Mouse (Mus musculus) cerebellum, adult 18-20 months (tissue): ENCODE data around the gene Cpt1a.

Experiments
- DNase-seq, 2 experiments: peaks; one replicate each; pipeline ENCODE4 v3.0.0; 2021

The Cpt1a gene

DNA sequence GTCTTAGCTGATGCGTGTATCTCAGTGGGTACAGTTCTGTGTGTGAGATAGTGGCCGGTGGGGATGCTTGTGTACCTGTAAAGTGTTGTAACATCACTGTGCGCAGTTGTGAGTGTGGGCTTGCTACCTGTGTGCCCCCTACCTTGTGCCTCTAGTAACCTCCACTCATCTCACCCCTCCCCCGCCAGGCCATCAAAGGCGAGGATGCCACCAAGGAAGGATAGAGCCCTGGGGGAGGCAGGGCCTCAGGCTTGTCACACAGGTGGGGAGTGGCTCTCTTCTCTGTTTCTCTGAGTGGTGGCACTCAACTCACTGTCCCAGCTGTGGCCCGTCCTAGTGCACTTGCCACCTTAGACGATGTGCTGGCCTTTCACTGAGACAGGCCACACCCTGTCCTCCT lies 108.9 kb downstream of the Cpt1a start:
- DNase-seq, result no peak

GRCm38 (mm10) chr19:3431969-3432368 lies 109.8 kb downstream of the Cpt1a start:
- DNase-seq, result no peak

- no peak for DNase-seq
These were observed 112.0 kb downstream of the Cpt1a start for GRCm38 (mm10) chr19:3434124-3434523.

GRCm38 (mm10) chr19:3434641-3435040 lies 112.5 kb downstream of the Cpt1a start:
- DNase-seq, result no peak
